Mouse (Mus musculus): ENCODE data around the gene Pdx1.

The Pdx1 gene

DNA sequence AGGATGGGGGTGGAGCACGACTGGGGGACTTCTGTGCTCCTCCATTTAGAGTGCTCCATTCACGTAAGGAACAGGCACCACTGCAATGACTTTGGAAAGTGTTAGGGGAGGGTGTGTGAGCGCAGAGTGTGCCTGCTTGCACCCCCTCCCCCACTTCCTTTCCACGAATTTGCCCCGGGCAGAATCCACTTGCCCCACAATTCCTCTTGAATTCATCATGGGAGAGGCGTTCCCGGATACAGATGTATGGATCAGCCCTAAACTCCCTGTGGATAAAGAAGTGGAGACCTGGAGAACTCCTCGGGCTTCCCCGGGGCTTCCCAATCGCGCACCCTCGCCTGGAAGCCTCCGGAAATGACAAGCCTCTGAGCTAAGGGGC, 7.8 kb downstream of the Pdx1 start:
- DNase-seq (ENCODE audit: low read depth, low spot score) = no peak

DNA sequence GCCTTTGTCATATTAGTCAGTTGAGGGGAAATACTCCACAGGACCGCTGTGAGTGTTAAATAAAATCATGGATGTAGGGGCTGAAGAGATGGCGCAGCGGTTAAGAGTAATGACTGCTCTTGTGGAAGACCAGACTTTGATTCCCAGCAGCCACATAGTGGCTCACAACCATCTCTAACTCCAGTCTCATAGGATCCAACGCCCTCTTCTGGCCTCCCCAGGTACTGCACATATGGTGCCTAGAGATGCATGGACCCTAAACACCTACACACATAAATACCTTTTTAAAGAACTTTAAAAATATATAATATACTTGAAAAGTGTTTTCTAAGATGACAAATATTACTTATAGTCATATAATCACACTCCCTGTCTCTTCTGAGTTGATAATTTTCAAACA, 14.6 kb downstream of the Pdx1 start:
- DNase-seq (ENCODE audit: low read depth, low spot score) = no peak

DNA sequence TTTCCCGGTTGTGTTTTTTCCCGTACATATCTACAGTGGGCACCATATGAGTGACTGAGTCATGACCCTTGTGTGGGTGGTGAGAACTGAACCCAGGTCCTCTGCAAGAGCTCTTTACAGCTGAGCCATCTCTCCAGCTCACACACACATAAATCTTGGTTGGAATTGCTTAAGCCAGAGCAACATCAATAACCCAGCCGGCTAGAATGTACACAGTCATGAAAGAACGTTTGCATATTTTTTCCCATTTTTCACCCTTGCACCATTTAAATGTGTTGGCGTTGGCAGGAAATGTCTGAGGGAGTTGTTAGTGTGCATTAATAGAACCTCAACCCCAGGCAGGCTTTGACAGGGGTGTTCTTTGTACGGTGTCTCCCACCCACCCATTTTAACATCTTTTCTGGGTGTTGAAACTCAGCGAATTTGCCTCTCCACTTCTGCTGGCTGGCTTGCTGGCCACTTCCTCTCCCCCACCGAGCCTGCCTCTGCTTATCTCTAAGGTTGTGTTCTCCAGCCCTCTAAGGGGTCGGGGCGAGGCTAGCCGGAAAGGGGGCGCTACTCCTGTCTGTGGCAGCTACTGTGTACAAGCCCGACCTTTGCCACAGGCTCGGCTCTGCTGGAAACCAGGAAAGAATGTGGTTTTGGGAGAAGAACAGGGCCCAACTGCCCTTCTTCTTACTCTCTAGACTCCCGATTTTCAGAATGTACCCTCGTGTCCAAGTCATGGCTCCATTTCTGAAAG, 22.2 kb downstream of the Pdx1 start:
- DNase-seq (ENCODE audit: low read depth, low spot score) = no peak

DNA sequence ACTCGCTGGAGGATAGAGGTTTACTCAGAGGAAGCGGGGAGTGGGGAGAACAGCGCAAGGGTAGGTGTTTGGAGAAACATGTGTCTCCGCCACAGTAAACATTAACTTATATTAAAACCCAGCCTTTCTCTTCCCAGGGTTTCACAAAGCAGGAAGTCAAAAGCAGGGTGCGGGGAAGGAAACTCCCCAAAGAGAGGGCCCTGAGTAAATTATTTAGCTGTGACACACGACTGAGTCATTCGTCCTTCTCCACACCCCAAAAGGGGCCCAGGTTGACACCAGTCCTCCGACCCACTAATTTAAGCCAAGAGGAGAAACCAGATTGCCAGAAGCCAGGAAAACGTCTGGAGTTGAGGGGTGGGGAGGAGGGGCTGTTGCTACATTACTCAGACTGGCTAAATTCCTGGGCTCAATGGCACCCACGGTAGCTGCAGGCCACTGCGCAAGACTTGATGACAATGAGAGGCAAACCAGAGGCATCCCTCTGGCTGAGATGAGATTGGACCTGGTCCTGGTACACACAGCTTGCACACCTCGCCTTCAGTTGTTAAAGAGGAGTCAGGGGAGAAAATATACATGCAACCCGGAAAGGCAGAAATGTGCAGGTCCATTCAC, 22.9 kb downstream of the Pdx1 start:
- no peak for DNase-seq (ENCODE audit: low read depth, low spot score)

DNA sequence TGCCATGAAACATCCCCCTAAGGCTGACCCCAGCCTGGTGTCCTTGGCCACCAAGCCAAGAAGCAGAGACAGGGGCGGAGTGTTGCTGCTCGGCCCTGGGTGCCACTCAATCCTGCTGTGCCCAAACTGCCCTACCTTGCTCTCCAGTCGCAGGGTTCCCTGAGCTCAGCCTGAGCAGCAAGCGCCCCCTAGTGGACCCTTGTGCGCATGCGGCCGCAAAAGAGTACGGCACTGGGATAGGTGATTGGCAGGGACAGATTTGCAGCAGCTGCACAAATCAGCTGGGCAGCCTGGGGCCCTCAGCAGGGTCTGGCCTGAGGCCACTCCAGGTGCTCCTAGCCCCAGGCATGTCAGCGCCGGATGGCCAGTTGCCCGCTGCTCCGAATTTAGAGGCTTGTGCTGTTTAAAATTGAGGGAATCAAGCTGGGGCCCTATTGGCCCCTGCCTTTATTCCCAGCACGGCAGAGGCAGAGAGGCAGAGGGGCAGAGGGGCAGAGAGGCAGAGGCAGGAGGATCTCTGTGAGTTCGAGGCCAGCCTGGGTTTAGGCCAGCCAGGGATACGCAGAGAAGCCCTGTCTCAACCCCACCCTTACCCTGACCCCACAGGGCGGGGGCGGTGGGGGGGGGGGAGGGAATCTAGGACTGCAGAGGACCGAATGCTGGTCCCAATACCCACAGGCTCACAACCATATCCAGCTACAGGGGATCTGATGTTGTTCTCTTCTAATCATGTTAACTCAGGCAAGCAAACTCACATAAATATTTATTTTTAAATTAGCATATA, 23.6 kb downstream of the Pdx1 start:
- DNase-seq (ENCODE audit: low read depth, low spot score) = peak; percentile 73

DNA sequence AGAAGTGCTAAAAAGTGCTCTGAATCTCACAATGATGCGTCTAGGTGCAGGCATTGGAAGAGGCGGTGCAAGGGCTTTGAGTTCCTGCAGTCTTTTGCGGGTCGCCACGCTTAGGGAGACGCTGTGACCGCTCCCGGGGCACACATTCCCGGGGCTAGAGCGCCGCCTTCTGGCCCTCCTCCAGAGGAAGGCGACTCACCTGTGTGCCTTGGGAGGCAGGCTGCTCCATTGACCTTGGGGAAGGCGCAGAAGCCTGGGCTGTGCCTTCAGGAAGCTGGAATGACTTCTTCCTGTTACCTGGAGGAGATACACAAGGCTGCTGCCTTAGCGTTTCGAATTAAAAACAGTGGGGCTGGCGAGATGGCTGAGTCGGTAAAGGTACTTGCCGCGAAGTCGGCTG, 24.4 kb downstream of the Pdx1 start:
- DNase-seq (ENCODE audit: low read depth, low spot score) = no peak

DNA sequence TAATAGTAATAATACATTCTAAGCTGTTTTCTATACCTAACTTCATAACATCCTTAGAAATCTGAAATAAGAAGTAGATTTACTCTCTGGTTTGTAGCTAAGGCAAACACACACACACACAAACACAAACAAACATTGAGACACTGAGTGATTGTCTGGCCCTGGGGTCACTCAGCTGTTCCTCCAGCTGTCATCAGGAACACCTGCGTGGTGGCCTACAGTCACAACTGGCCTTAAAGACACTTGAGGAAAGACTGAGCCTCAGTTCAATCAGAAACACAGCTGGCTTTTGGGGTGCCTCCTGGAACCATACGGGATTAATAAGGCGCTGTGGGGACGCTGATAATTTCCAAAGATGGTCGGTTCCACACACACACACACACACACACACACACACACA, 27.5 kb downstream of the Pdx1 start:
- no peak for DNase-seq (ENCODE audit: low read depth, low spot score)

DNA sequence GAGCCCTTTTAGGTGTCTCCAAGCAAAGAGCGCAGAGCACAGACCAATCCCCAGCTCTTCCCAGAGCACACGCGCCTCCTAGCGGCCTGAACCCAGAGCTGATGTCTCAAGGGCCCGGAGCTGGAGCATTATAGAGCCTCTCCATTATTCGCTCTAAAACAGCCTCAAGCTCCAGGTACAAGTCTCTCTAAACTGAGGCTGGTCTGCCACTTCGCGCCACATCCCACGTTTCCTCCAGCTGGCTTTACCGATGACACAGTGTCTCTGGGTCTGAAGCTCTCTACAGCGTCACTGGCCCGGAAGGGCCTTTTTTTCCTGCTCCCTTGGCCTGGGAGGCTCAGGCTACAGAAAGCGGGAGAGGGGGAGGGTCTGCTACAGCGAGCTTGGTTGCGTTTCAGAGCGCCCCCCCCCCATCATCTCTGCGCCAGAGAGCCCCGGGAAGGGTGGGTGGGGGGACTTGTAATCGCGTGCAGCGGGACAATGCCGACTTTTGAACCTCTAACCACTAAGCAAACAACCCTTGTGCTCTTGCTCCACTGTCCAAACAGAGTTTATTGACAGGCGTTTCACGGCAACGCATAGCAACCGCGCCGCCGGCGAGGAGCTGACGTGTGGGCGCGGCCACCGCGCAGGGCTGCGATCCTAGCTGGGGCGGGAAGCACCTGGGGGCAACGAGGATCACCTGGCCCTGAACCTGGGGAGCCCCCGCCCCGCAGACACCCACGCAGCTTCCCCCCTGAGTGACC, 29.7 kb downstream of the Pdx1 start:
- no peak for DNase-seq (ENCODE audit: low read depth, low spot score)

DNA sequence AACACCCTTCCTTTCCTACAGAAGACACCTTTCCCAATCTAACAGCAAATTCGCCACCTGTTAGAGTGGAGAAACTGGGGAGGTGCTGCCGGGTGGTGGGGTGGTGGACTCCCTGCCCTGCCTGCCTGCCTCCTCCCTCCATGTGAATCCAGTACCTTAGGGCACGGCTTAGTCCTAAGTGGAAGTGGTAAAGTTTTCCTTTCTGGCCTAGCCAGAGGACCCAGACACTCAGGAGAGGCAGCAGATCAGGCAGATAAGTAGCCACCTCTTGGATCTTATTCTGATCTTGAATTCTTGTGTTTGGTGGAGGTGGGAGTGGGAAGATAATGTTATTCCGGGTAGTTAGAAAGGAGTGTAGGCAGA, 30.2 kb downstream of the Pdx1 start:
- no peak for DNase-seq (ENCODE audit: low read depth, low spot score)

DNA sequence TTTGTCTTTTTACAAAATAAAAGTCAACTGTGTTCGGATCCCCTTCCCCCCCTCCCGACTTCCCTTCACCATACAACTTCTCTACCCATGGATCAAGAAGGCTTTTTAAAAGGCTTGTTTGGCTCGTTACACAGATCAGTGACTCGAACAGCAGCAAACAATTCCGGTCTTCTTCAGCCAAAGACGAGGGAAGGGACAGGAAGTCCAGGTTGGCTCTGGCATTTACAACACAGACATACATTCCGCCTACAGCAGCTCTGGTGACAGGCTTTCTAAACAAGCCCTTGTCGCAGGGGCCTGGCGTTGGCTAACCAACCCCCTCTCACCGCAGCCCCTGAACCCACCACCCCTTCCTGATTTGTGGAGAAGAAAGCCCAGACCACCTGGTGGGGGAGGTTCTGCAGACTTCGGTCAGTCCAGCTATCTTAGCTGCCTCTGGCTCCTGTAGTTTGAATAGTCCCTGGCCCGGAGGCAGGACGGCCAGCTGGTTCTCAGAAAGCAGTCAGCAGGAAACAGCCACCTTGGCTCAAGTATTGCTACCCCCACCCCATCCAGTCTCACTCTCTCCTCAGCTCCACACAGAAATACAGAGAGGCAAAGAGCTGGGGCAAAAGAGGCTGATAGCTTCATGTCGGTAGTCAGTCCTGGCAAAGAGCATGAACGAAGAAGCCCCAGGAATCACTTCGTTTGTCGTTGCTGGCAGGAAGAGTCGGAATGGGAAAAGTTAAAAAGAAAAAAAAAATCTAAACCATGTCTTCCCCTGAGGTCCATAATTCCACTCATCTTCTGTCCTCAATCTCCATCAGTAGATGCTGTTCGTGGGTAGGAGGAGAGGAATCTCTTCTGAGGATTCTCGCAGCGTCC, 31.4 kb downstream of the Pdx1 start:
- DNase-seq (ENCODE audit: low read depth, low spot score) = no peak

DNA sequence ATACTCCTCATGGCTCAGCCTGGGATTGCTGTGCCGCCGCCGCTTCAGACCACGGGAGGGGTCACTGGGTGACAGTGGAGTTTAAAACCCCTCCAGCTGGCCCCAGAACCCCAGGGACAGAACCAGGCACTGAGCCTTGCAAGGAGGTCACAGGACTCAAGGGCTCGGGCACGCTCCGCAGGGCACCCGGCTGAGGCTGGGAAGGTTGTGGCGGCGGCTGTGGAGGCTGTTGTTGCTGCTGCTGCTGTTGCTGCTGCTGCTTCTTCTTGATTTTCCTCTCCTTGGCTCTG, 32.0 kb downstream of the Pdx1 start:
- DNase-seq (ENCODE audit: low read depth, low spot score) = no peak

DNA sequence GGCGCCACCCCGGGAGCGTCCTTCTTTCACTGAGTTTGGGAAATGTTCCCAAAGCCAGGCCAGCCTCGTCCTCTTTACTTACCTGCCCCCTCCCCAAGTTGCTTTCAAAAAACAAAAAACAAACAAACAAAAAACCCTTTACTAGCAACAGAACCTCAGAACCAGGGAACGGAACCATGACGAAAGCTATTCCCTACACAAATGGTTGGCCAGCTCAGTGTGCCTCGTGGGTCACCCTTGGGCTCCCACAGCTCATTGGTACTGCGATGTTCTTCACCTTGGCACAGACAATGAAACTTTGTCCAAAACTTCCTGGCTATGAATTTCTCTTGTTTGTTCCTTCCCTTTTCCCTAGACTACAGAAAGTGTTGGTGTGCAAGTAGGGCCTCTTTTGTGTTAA, 32.4 kb downstream of the Pdx1 start:
- DNase-seq (ENCODE audit: low read depth, low spot score) = no peak

DNA sequence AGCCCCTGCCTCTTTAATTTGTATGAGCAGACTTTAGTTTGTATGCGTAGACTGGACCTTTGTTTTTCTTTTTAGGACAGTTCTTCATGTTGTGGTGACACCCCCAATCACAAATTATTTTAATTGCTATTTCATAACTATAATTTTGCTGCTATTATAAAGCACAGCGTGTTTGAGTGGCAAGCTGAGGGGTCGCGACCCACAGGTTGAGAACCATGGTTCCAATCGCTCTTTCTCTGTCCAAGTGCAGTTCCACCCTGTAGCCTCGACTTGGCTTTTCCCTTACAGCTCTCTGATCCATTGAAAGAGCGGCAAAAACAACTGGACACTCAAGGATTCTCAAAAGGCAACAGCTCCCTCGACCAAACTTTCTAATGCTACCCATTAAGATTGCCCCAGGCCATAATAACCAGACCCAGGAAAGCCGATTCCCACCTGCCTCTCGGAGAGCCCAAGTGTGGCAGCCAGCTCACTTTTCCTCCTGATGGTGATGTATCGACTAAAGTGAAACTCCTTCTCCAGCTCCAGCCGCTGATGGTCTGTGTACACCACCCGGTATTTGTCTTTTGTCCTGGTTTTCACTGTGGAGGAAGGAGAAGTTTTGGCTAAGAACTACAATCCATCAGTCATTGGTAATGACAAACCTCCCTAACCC, 33.1 kb downstream of the Pdx1 start:
- no peak for DNase-seq (ENCODE audit: low read depth, low spot score)

DNA sequence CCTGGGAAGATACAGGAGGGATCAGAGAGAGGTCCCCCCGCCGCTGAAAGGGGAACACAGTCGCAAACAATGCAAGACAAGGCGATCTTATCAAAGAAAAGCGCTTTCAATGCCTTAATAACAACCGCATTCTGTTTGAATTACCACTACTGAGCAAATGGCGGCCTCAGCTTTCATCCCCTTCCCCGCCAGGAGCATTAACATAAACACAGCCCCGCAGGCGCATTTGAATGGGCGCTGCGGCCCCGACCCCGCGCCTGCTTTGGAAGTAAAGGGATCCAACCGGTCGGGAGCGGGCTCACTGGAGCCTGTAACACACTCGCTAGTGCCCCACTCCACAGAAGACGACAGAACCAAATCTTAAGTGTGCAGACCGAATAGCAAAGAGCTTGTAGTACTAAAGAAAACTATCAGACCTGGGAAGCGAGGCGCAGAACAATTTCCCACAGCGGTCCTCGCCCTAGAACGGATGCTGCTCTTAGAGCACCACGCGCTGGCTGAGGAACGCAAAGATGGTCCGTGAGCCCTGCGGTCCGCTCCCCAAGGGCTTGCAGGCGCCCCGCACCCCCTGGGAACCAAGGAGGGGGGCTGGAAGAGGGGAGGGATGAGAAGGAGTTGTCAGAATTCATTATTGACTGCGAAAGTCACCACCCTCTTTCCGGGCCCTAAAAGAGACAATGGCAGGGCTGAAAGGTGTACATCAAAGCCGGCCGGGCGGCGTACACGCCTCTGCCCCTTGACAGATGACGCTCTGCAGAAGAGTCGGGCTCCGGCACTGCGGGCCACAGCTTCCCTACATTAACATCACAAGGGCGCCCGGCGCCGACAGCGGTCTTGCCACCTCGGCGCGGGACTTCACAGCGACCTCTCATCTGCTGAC, 34.8 kb downstream of the Pdx1 start:
- DNase-seq (ENCODE audit: low read depth, low spot score) = no peak

DNA sequence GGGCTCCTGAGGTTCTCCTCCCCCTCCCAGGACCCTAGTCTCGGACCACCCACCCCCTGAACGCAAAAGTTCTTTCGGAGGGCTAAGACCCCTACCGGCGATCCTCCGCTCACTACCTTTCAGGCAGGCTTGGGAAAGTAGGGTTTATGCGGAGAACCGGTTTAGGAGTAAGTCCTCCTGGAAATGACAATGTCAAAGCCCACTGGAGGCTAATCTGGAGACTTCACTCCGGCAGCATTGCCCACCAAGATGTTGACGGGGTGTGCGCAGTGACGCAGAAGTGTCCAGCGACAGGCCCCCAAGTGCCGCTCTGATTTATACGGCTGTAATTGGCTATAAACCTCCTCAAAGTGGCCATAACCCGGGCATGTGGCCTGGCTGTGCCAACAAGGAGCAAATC, 35.4 kb downstream of the Pdx1 start:
- no peak for DNase-seq (ENCODE audit: low read depth, low spot score)

DNA sequence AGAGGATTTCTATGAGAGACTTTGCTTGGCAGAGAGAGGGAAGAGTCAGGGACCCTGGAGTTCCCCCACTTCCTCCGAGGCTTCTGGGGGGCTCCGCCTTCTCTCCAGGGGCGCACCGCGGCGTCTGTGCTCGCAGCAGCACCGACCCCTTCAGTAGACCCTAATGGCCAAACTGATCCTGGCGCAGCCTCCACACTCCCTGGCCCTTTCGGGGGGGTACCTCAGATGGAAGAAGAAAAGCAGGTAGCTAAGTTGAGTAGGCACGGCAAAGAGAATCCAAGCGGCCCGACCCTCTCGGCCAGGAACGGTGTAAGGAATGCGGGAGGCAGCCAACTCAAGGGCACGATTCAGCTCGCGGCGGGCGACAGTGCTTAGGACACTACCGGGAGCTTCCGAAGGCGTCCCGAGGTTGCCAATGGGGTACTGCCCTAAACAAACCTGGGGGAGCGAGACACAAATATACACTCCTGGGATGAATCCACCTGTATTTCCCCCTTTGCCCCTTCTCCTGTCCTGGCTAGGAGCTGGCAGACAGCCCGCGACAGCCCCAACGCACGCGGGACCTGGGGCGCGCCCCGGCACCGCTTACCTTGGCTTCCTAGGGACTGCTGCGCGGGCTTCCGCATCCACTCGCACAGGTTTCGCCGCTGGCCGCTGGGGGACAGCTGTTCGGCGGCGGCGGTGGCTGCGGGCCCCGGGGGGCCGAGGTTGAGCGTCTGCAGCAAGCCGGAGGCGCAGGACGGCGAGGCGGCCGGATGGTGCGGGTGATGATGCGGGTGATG, 36.3 kb downstream of the Pdx1 start:
- no peak for DNase-seq (ENCODE audit: low read depth, low spot score)

DNA sequence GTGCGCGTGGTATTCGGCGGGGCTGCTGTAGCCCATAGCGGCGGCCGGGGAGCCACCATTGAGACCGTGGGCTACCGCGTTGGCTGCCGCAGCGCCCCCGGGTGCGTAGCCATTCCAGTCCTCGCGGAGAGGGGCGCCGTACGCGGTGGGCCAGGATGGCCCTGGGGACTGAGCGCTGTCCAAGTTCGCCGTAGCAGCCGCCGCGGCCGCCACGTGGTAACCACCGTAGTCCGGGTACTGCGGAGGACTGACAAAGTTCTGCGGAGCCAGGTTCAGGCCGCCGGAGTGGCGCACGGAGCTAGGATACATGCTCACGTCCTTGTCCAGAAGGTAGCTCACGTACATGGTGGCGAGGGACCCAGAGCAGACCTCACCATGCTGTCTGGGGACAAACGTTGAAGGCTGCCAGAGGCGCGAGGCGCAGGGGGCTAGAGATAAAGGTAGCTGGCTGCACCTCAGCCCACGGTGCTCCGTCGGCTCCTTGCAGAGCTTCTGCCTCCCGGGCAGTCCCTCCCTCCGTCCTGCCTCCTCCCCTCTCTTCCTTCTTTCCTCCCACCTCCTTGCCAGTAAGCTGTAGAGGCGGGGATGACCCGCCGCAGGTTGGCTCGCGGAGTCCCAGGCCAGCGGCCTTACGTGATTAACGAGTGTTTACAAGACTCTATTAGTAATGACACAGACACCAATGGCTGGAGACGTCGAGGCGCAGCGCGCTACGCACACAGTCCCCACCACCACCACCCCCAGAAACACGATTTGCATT, 37.1 kb downstream of the Pdx1 start, which contains the start of gene Cdx2:
Cdx2 (minus strand) TSS at position 633 of the 760 bp plus-strand sequence.
- DNase-seq (ENCODE audit: low read depth, low spot score) = no peak

DNA sequence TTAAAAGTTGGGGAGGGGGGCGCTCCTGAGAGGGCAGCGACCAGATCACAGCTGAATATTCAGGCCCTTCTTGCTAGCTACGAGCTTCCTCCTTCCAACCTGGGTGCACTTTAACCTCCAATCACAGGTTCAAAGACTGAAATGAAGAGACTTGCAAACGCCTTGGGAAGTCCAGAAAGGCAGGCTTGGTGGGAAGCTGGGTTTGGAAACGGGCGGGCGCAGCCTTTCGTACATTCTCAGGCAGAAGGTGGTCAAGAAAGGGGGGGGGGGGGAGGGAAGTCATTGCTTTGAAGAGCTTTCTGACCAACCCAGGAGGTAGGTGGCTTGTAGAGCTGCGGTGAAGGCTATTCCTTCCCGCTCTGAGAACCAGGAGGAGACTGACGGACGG, 37.6 kb downstream of the Pdx1 start:
- DNase-seq (ENCODE audit: low read depth, low spot score) = no peak

Data from retina, postnatal 7 days (tissue).